In the genomic region with DNA sequence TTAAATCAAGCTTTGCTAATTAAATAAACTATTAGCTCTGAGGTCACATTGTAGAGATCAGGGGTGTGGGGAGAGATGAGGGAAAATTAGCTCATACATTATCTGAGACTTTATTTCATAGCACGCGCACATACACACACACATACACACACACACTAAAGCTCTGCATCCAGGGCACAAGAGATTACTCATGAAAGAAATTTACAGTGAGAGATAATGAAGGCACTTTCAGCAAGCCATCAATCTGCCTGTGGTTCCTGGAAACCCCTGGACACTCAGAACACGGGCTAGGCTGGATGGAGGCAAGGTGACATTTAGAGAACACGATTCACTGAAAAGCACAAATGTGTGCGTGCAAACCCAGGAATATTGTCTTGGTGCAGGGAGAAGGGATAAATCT, we compare ENCODE assay signal across 27 mouse cellular contexts.
DNase-seq lines count a peak whose midpoint lies in the region; ATAC-seq and TF ChIP-seq lines count a peak whose summit lies in the region.
"Had no signal": no experiment of that assay in that cellular context is flagged by ENCODE, and none has a peak within 500 bp of the region (broad histone marks: within the 10 kb centered on the region; RNA-seq: fewer than 3 reads in every experiment).

No protein-coding gene starts in this region.

- no peaks in the 10 kb centered on the region for H3K36me3 ChIP-seq in forebrain, embryonic 14.5 days (ENCODE audit: control insufficient read depth, insufficient read depth, low read length)
- no peaks in the 10 kb centered on the region for H3K36me3 ChIP-seq in forebrain, postnatal 0 days (ENCODE audit: insufficient read depth)
- no peaks in the 10 kb centered on the region for H3K36me3 ChIP-seq in midbrain, embryonic 13.5 days
- H3K36me3 ChIP-seq in midbrain, embryonic 10.5 days = no peaks in the 10 kb centered on the region
- H3K36me3 ChIP-seq: embryonic facial prominence, embryonic 13.5 days had no signal

- no peaks in the 10 kb centered on the region for H3K4me1 ChIP-seq in forebrain, embryonic 14.5 days (ENCODE audit: control insufficient read depth, insufficient read depth, low read length)
- H3K4me1 ChIP-seq in forebrain, postnatal 0 days (ENCODE audit: insufficient read depth) = no peaks in the 10 kb centered on the region
- H3K4me1 ChIP-seq in midbrain, embryonic 13.5 days (replicated peaks) = peaks cover 2% of the 10 kb centered on the region; the same call in 1 of the 2 replicates
- 0 out of 2 replicates have a peak, but pooled peaks cover 3% of the 10 kb centered on the region for H3K4me1 ChIP-seq in midbrain, embryonic 10.5 days
- H3K4me1 ChIP-seq: embryonic facial prominence, embryonic 13.5 days had no signal

- no peak for TF ChIP-seq POLR2A in brain, embryonic 14.5 days (IDR thresholded peaks at IDR 0.05; ENCODE audit: borderline replicate concordance, extremely low read depth, insufficient read depth, insufficient read length, poor library complexity, severe bottlenecking)

- 62% methylated on average over 5 of the region's 5 CpGs for WGBS in forebrain, embryonic 14.5 days
- WGBS in forebrain, postnatal 0 days = 59% methylated on average over 5 of the region's 5 CpGs
- 70% methylated on average over 5 of the region's 5 CpGs for WGBS in midbrain, embryonic 13.5 days
- 92% methylated on average over 5 of the region's 5 CpGs for WGBS in midbrain, embryonic 10.5 days

- no peaks in the 10 kb centered on the region for H3K27me3 ChIP-seq in forebrain, embryonic 14.5 days (replicated peaks; ENCODE audit: control insufficient read depth, insufficient read depth, low read length)
- H3K27me3 ChIP-seq in forebrain, postnatal 0 days (ENCODE audit: insufficient read depth, low read length) = no peaks in the 10 kb centered on the region
- H3K27me3 ChIP-seq in midbrain, embryonic 13.5 days = no peaks in the 10 kb centered on the region
- H3K27me3 ChIP-seq in midbrain, embryonic 10.5 days (ENCODE audit: low read depth, poor library complexity, severe bottlenecking) = no peaks in the 10 kb centered on the region
- H3K27me3 ChIP-seq: embryonic facial prominence, embryonic 13.5 days; Patski had no signal

- TF ChIP-seq CTCF in forebrain, postnatal 0 days (IDR thresholded peaks at IDR 0.05; ENCODE audit: low read depth) = no peak
- no peak for TF ChIP-seq CTCF in brain, embryonic 14.5 days (IDR thresholded peaks at IDR 0.05; ENCODE audit: borderline replicate concordance, extremely low read depth, insufficient read depth, insufficient read length)

- no peak overlapping the region for H3K27ac ChIP-seq in forebrain, embryonic 14.5 days (ENCODE audit: low read depth, low read length)
- no peak overlapping the region for H3K27ac ChIP-seq in forebrain, postnatal 0 days (ENCODE audit: low read depth, low read length)
- H3K27ac ChIP-seq in midbrain, embryonic 13.5 days = peak overlapping the region; percentile 47; the same call in 1 of the 2 replicates
- H3K27ac ChIP-seq in midbrain, embryonic 10.5 days (replicated peaks) = no peak overlapping the region
- H3K27ac ChIP-seq: embryonic facial prominence, embryonic 13.5 days; liver, embryonic 14.5 days; macrophage; stomach, postnatal 0 days had no signal

- H3K9me3 ChIP-seq in forebrain, embryonic 14.5 days (replicated peaks; ENCODE audit: control insufficient read depth, low read length) = no peaks in the 10 kb centered on the region
- no peaks in the 10 kb centered on the region for H3K9me3 ChIP-seq in forebrain, postnatal 0 days (ENCODE audit: low read length)
- H3K9me3 ChIP-seq in midbrain, embryonic 13.5 days = no peaks in the 10 kb centered on the region
- no peaks in the 10 kb centered on the region for H3K9me3 ChIP-seq in midbrain, embryonic 10.5 days (replicated peaks)
- H3K9me3 ChIP-seq: embryonic facial prominence, embryonic 13.5 days had no signal

- H3K4me2 ChIP-seq in forebrain, embryonic 14.5 days (ENCODE audit: low read length) = no peak overlapping the region
- H3K4me2 ChIP-seq in forebrain, postnatal 0 days (ENCODE audit: low read depth) = no peak overlapping the region
- H3K4me2 ChIP-seq in midbrain, embryonic 13.5 days (replicated peaks) = no peak overlapping the region
- H3K4me2 ChIP-seq: embryonic facial prominence, embryonic 13.5 days had no signal

- peak; percentile 1 for DNase-seq in forebrain, embryonic 14.5 days (ENCODE audit: low spot score)
- DNase-seq in forebrain, postnatal 0 days = no peak
- DNase-seq in midbrain, embryonic 10.5 days (ENCODE audit: low spot score) = no peak
- DNase-seq in brain, embryonic 14.5 days (ENCODE audit: low read depth) = peak; percentile 40
- peak; percentile 3 for DNase-seq in mesoderm, embryonic 11.5 days (ENCODE audit: low read depth, low spot score)
- no peak for DNase-seq in testis, postnatal 10 days (ENCODE audit: low spot score)
- DNase-seq in kidney, postnatal 4 days = no peak
- DNase-seq: adrenal gland, postnatal 14 days; cerebellum, adult 18-20 months; cerebellum, postnatal 10 days; heart, postnatal 14 days; kidney, adult 9 months; kidney, postnatal 10 days; liver; lung, adult 2 months; lung, postnatal 10 days; right cerebral cortex, postnatal 4 days; thymus, postnatal 4 days had no signal

- ATAC-seq in forebrain, embryonic 14.5 days = no peak
- ATAC-seq in forebrain, postnatal 0 days = no peak
- ATAC-seq in midbrain, embryonic 13.5 days = peak; percentile 43; the same call in 1 of the 2 replicates
- ATAC-seq: forebrain, embryonic 16.5 days; intestine, embryonic 16.5 days; Patski had no signal

- no peak overlapping the region for H3K9ac ChIP-seq in forebrain, embryonic 14.5 days (ENCODE audit: low read length)
- H3K9ac ChIP-seq in forebrain, postnatal 0 days = no peak overlapping the region
- H3K9ac ChIP-seq in midbrain, embryonic 13.5 days (replicated peaks) = no peak overlapping the region
- H3K9ac ChIP-seq: embryonic facial prominence, embryonic 13.5 days; liver, embryonic 14.5 days had no signal

- H3K4me3 ChIP-seq in forebrain, embryonic 14.5 days (ENCODE audit: low read depth, low read length) = no peak overlapping the region
- no peak overlapping the region for H3K4me3 ChIP-seq in forebrain, postnatal 0 days (ENCODE audit: low read depth, low read length)
- H3K4me3 ChIP-seq in midbrain, embryonic 13.5 days (replicated peaks) = no peak overlapping the region
- no peak overlapping the region for H3K4me3 ChIP-seq in midbrain, embryonic 10.5 days
- H3K4me3 ChIP-seq: embryonic facial prominence, embryonic 13.5 days; erythroblast, embryonic 14.5 days had no signal

Comparison
In these comparisons a context has a peak if more than half of its experiments do, and no peak if none do; other contexts are left out.
1. DNase-seq: peak in forebrain, embryonic 14.5 days (single experiment), brain, embryonic 14.5 days (single experiment) and mesoderm, embryonic 11.5 days (single experiment); none in forebrain, postnatal 0 days (single experiment), midbrain, embryonic 10.5 days (single experiment), testis, postnatal 10 days (single experiment) and kidney, postnatal 4 days (0 of 2).